ENCODE assay signal across 8 mouse cellular contexts in genomic region chr9:37254531-37255110, GRCm38 (mm10). TPM values are rescaled to one million over a fixed set of nuclear protein-coding genes. Genes with fewer than 3 reads are reported as not detected.
DNase-seq lines count a peak whose midpoint lies in the region; TF ChIP-seq lines count a peak whose summit lies in the region.

No protein-coding gene starts in this region.

- no peak for TF ChIP-seq CTCF in E14TG2a.4 (conservative IDR thresholded peaks at IDR 0.05; ENCODE audit: low read length)

- H3K4me3 ChIP-seq in E14TG2a.4 (replicated peaks; ENCODE audit: low read length) (peak overlapping the region; percentile 74), macrophage (ENCODE audit: inconsistent target) (peak overlapping the region; percentile 67)

- WGBS in macrophage (ENCODE audit: missing documents) = 48% methylated on average over 6 of the region's 6 CpGs

- H3K27me3 ChIP-seq in E14TG2a.4 (ENCODE audit: insufficient read depth, low read length) = peaks cover 33% of the 10 kb centered on the region

- H3K27ac ChIP-seq in macrophage = peak overlapping the region; percentile 85

- H3K9me3 ChIP-seq in E14TG2a.4 (ENCODE audit: low read length) = 0 out of 2 replicates have a peak, but pooled peaks cover 8% of the 10 kb centered on the region

- H3K36me3 ChIP-seq in E14TG2a.4 (ENCODE audit: insufficient read depth, low read length) (no peaks in the 10 kb centered on the region), macrophage (ENCODE audit: inconsistent target) (peaks cover 11% of the 10 kb centered on the region; the same call in 1 of the 2 replicates)

- DNase-seq in adrenal gland, adult (ENCODE audit: inconsistent age in 2 of 2, low spot score in 1 of 2) = peak; percentile 54 to 82
- DNase-seq in adrenal gland, adult 8-10 months = no peak
- peak; percentile 5 for DNase-seq in forelimb bud, embryonic 11.5 days (ENCODE audit: low read depth, low spot score)
- no peak for DNase-seq in cerebellum, adult 11-12 months
- no peak for DNase-seq in layer of hippocampus, adult 18-20 months (ENCODE audit: low spot score in 2 of 2)
- no peak for DNase-seq in cerebellum, postnatal 36 days

- H3K79me2 ChIP-seq in macrophage (ENCODE audit: inconsistent target) = peaks cover 54% of the 10 kb centered on the region

- H3K4me1 ChIP-seq in E14TG2a.4 (replicated peaks; ENCODE audit: low read depth, low read length) = peaks cover 19% of the 10 kb centered on the region

RNA-seq across cellular contexts. Expression of gene Slc37a2, which starts 0.9 kb away (rescaled TPM):
- total RNA-seq in adrenal gland, adult 8-10 months (2022) = 10 to 100 TPM; 49.8 to 52.3 (median 50.9) TPM
- total RNA-seq in macrophage (2018; cell fraction: chromatin; rRNA removed) = 100 to 1,000 TPM in 14 of 26 experiments, 10 to 100 TPM in 12; 12.9 to 225 (median 103) TPM
- total RNA-seq in macrophage (2018; cell fraction: cytosol; rRNA removed) = 100 to 1,000 TPM in 25 of 26 experiments, 10 to 100 TPM in 1; 88.2 to 231 (median 137) TPM
- 100 to 1,000 TPM in 24 of 26 experiments, 10 to 100 TPM in 2; 31.0 to 338 (median 177) TPM for total RNA-seq in macrophage (2018; cell fraction: nucleus; rRNA removed)
- polyA plus RNA-seq in macrophage (2018) = 136 to 253 TPM (median 157 TPM) in 3 replicates
- 1 to 10 TPM; 1.4 to 1.7 TPM for total RNA-seq in layer of hippocampus, adult 18-20 months (2021)

RNA-seq across cellular contexts. Expression of gene Tmem218, which starts 46.6 kb away (rescaled TPM):
- total RNA-seq in adrenal gland, adult 8-10 months (2022) = 1 to 10 TPM; 5.3 to 9.6 (median 7.4) TPM
- total RNA-seq in macrophage (2018; cell fraction: chromatin; rRNA removed) = 1 to 10 TPM in 17 of 26 experiments, under 1 TPM in 5, not detected in 4; 0.25 to 5.9 (median 2.6) TPM
- 1 to 10 TPM; 1.6 to 4.1 (median 3.3) TPM for total RNA-seq in macrophage (2018; cell fraction: cytosol; rRNA removed)
- total RNA-seq in macrophage (2018; cell fraction: nucleus; rRNA removed) = 1 to 10 TPM in 21 of 26 experiments, under 1 TPM in 4, not detected in 1; 0.35 to 7.6 (median 2.4) TPM
- 2.8 to 3.0 TPM (median 2.8 TPM) in 3 replicates for polyA plus RNA-seq in macrophage (2018)
- total RNA-seq in layer of hippocampus, adult 18-20 months (2021) = 1 to 10 TPM; 7.8 to 8.0 TPM

Comparison
In these comparisons a context has a peak if more than half of its experiments do, and no peak if none do; other contexts are left out.
1. DNase-seq: peak in adrenal gland, adult (2 of 2) and forelimb bud, embryonic 11.5 days (single experiment); none in adrenal gland, adult 8-10 months (single experiment), cerebellum, adult 11-12 months (single experiment), layer of hippocampus, adult 18-20 months (0 of 2) and cerebellum, postnatal 36 days (0 of 2).
2. RNA of gene Slc37a2, which starts 0.9 kb away (total RNA-seq): 49.8 to 52.3 TPM in adrenal gland, adult 8-10 months; 1.4 to 1.7 TPM in layer of hippocampus, adult 18-20 months; every median in the first group is over 10 times any median in the second.